Mouse (Mus musculus): ENCODE measurements around the gene Abhd11.

- no peak for TF ChIP-seq CTCF (conservative IDR thresholded peaks at IDR 0.05; ENCODE audit: low read length)
- no peak for TF ChIP-seq NANOG (IDR thresholded peaks at IDR 0.05; ENCODE audit: borderline replicate concordance, low read length)
- no peak for TF ChIP-seq POU5F1 (IDR thresholded peaks at IDR 0.05; ENCODE audit: borderline replicate concordance, low read length)
Observed at GRCm38 (mm10) chr5:135024665-135025224, 15.8 kb downstream of the Abhd11 start.
